Mouse (Mus musculus): ENCODE results near the gene Ap1b1. TPM values are rescaled to one million over a fixed set of nuclear protein-coding genes. Genes with fewer than 3 reads are reported as not detected.

Gene Ap1b1
- polyA plus RNA-seq, 1 experiment from 2014 or later = 77.1 TPM

- Histone ChIP-seq H3K9ac (peak overlapping the region; percentile 90), H3K4me3 (replicated peaks) (peak overlapping the region; percentile 82), H3K27ac (peak overlapping the region; percentile 87), H3K4me2 (peak overlapping the region; percentile 91), H3K4me1 (replicated peaks) (peaks cover 85% of the 10 kb centered on the region), H3K27me3 (no peaks in the 10 kb centered on the region), H3K9me3 (replicated peaks) (no peaks in the 10 kb centered on the region), H3K36me3 (peaks cover 34% of the 10 kb centered on the region)
- ATAC-seq (ENCODE audit: low read depth) (no peak), DNase-seq (no peak)
- 39% methylated on average over 11 of the region's 11 CpGs for WGBS (ENCODE audit: insufficient replicate concordance)
These were observed 846 bp downstream of the Ap1b1 start for GRCm38 (mm10) chr11:4987487-4987852.

GRCm38 (mm10) chr11:4989187-4989586 lies 2.6 kb downstream of the Ap1b1 start:
- Histone ChIP-seq H3K9me3 (replicated peaks) (no peaks in the 10 kb centered on the region), H3K27me3 (no peaks in the 10 kb centered on the region), H3K36me3 (peaks cover 41% of the 10 kb centered on the region), H3K27ac (peak overlapping the region; percentile 87), H3K9ac (peak overlapping the region; percentile 90; the same call in 1 of the 2 replicates), H3K4me1 (replicated peaks) (peaks cover 81% of the 10 kb centered on the region), H3K4me3 (replicated peaks) (0 out of 2 replicates have a peak overlapping the region, but pooled peaks have one; percentile 82), H3K4me2 (peak overlapping the region; percentile 91)
- DNase-seq (no peak), ATAC-seq (ENCODE audit: low read depth) (no peak)
- WGBS (ENCODE audit: insufficient replicate concordance) = 31% methylated on average over 3 of the region's 3 CpGs

GRCm38 (mm10) chr11:4992471-4992870 lies 5.8 kb downstream of the Ap1b1 start:
- ATAC-seq (ENCODE audit: low read depth) (no peak), DNase-seq (no peak)
- H3K36me3 ChIP-seq = peaks cover 63% of the 10 kb centered on the region
- H3K27ac ChIP-seq = no peak overlapping the region
- peaks cover 70% of the 10 kb centered on the region for H3K4me1 ChIP-seq (replicated peaks)
- H3K9ac ChIP-seq = no peak overlapping the region
- H3K27me3 ChIP-seq = no peaks in the 10 kb centered on the region
- no peak overlapping the region for H3K4me3 ChIP-seq (replicated peaks)
- WGBS (ENCODE audit: insufficient replicate concordance) = 85% methylated on average over 2 of the region's 2 CpGs
- H3K9me3 ChIP-seq (replicated peaks) = no peaks in the 10 kb centered on the region
- no peak overlapping the region for H3K4me2 ChIP-seq

GRCm38 (mm10) chr11:4995676-4996075 lies 9.1 kb downstream of the Ap1b1 start:
- no peak overlapping the region for H3K4me3 ChIP-seq (replicated peaks)
- H3K27me3 ChIP-seq = no peaks in the 10 kb centered on the region
- H3K27ac ChIP-seq = no peak overlapping the region
- no peak for DNase-seq
- no peak overlapping the region for H3K4me2 ChIP-seq
- H3K4me1 ChIP-seq (replicated peaks) = peaks cover 67% of the 10 kb centered on the region
- no peak for ATAC-seq (ENCODE audit: low read depth)
- peaks cover 68% of the 10 kb centered on the region for H3K36me3 ChIP-seq
- no peaks in the 10 kb centered on the region for H3K9me3 ChIP-seq (replicated peaks)
- no peak overlapping the region for H3K9ac ChIP-seq
- 92% methylated on average over 3 of the region's 3 CpGs for WGBS (ENCODE audit: insufficient replicate concordance)

GRCm38 (mm10) chr11:4996621-4997199 lies 10.1 kb downstream of the Ap1b1 start:
- WGBS (ENCODE audit: insufficient replicate concordance) = 85% methylated on average over 5 of the region's 5 CpGs
- ATAC-seq (ENCODE audit: low read depth) = no peak

GRCm38 (mm10) chr11:4998352-4998751 lies 11.7 kb downstream of the Ap1b1 start:
- 64% methylated on average over 3 of the region's 3 CpGs for WGBS (ENCODE audit: insufficient replicate concordance)
- no peaks in the 10 kb centered on the region for H3K27me3 ChIP-seq
- DNase-seq = no peak
- H3K9me3 ChIP-seq (replicated peaks) = no peaks in the 10 kb centered on the region
- H3K9ac ChIP-seq = peak overlapping the region; percentile 30
- no peak overlapping the region for H3K4me3 ChIP-seq (replicated peaks)
- peaks cover 73% of the 10 kb centered on the region for H3K36me3 ChIP-seq
- peaks cover 75% of the 10 kb centered on the region for H3K4me1 ChIP-seq (replicated peaks)
- peak; percentile 45 for ATAC-seq (ENCODE audit: low read depth)
- H3K4me2 ChIP-seq = peak overlapping the region; percentile 20; the same call in 1 of the 2 replicates
- peak overlapping the region; percentile 55 for H3K27ac ChIP-seq

More at GRCm38 (mm10) chr11:4996621-4997199, 10.1 kb downstream of the Ap1b1 start:
- DNase-seq = no peak
- Histone ChIP-seq H3K27ac (no peak overlapping the region), H3K4me3 (replicated peaks) (no peak overlapping the region), H3K9ac (no peak overlapping the region), H3K27me3 (no peaks in the 10 kb centered on the region), H3K36me3 (peaks cover 71% of the 10 kb centered on the region), H3K4me2 (no peak overlapping the region), H3K9me3 (replicated peaks) (no peaks in the 10 kb centered on the region), H3K4me1 (replicated peaks) (peaks cover 68% of the 10 kb centered on the region)

- no peaks in the 10 kb centered on the region for H3K27me3 ChIP-seq
- H3K9ac ChIP-seq = peak overlapping the region; percentile 30
- ATAC-seq (ENCODE audit: low read depth) (no peak), DNase-seq (no peak)
- peaks cover 78% of the 10 kb centered on the region for H3K4me1 ChIP-seq (replicated peaks)
- WGBS (ENCODE audit: insufficient replicate concordance) = 78% methylated on average over 1 of the region's 1 CpGs
- peak overlapping the region; percentile 20; the same call in 1 of the 2 replicates for H3K4me2 ChIP-seq
- peaks cover 75% of the 10 kb centered on the region for H3K36me3 ChIP-seq
- H3K9me3 ChIP-seq (replicated peaks) = no peaks in the 10 kb centered on the region
- no peak overlapping the region for H3K4me3 ChIP-seq (replicated peaks)
- H3K27ac ChIP-seq = peak overlapping the region; percentile 55; the same call in 1 of the 2 replicates
These were observed 12.1 kb downstream of the Ap1b1 start for GRCm38 (mm10) chr11:4998762-4999161.

GRCm38 (mm10) chr11:5000241-5000640 lies 13.6 kb downstream of the Ap1b1 start:
- ATAC-seq (ENCODE audit: low read depth) (no peak), DNase-seq (no peak)
- peaks cover 66% of the 10 kb centered on the region for H3K36me3 ChIP-seq
- H3K4me1 ChIP-seq (replicated peaks) = peaks cover 84% of the 10 kb centered on the region
- no peak overlapping the region for H3K4me3 ChIP-seq (replicated peaks)
- no peak overlapping the region for H3K9ac ChIP-seq
- no peaks in the 10 kb centered on the region for H3K9me3 ChIP-seq (replicated peaks)
- no peak overlapping the region for H3K4me2 ChIP-seq
- H3K27me3 ChIP-seq = no peaks in the 10 kb centered on the region
- peak overlapping the region; percentile 34; the same call in 1 of the 2 replicates for H3K27ac ChIP-seq
- WGBS (ENCODE audit: insufficient replicate concordance) = 61% methylated on average over 1 of the region's 1 CpGs

GRCm38 (mm10) chr11:5002826-5003225 lies 16.2 kb downstream of the Ap1b1 start:
- Histone ChIP-seq H3K27me3 (no peaks in the 10 kb centered on the region), H3K4me2 (peak overlapping the region; percentile 51), H3K36me3 (peaks cover 55% of the 10 kb centered on the region), H3K4me1 (replicated peaks) (peaks cover 95% of the 10 kb centered on the region), H3K9ac (peak overlapping the region; percentile 64), H3K9me3 (replicated peaks) (no peaks in the 10 kb centered on the region), H3K27ac (peak overlapping the region; percentile 94), H3K4me3 (replicated peaks) (no peak overlapping the region)
- ATAC-seq (ENCODE audit: low read depth) = peak; percentile 90
- DNase-seq = peak; percentile 66
- 25% methylated on average over 4 of the region's 4 CpGs for WGBS (ENCODE audit: insufficient replicate concordance)

GRCm38 (mm10) chr11:5005528-5005927 lies 18.9 kb downstream of the Ap1b1 start:
- Histone ChIP-seq H3K27ac (peak overlapping the region; percentile 89), H3K4me3 (replicated peaks) (no peak overlapping the region), H3K27me3 (no peaks in the 10 kb centered on the region), H3K9ac (peak overlapping the region; percentile 60), H3K36me3 (peaks cover 30% of the 10 kb centered on the region), H3K4me2 (0 out of 2 replicates have a peak overlapping the region, but pooled peaks have one; percentile 5), H3K9me3 (replicated peaks) (no peaks in the 10 kb centered on the region), H3K4me1 (replicated peaks) (peaks cover 96% of the 10 kb centered on the region)
- WGBS (ENCODE audit: insufficient replicate concordance) = 91% methylated on average over 2 of the region's 2 CpGs
- DNase-seq = no peak
- ATAC-seq (ENCODE audit: low read depth) = no peak

- peak overlapping the region; percentile 96 for H3K27ac ChIP-seq
- no peaks in the 10 kb centered on the region for H3K27me3 ChIP-seq
- WGBS (ENCODE audit: insufficient replicate concordance) = 79% methylated on average over 1 of the region's 1 CpGs
- no peak overlapping the region for H3K4me3 ChIP-seq (replicated peaks)
- H3K4me1 ChIP-seq (replicated peaks) = peaks cover 95% of the 10 kb centered on the region
- no peak for ATAC-seq (ENCODE audit: low read depth)
- peaks cover 27% of the 10 kb centered on the region for H3K36me3 ChIP-seq
- H3K9me3 ChIP-seq (replicated peaks) = no peaks in the 10 kb centered on the region
- no peak for DNase-seq
- no peak overlapping the region for H3K4me2 ChIP-seq
- peak overlapping the region; percentile 22; the same call in 1 of the 2 replicates for H3K9ac ChIP-seq
These were observed 20.6 kb downstream of the Ap1b1 start for GRCm38 (mm10) chr11:5007186-5007585.

GRCm38 (mm10) chr11:5008867-5009266 lies 22.2 kb downstream of the Ap1b1 start:
- Histone ChIP-seq H3K4me2 (peak overlapping the region; percentile 67), H3K4me1 (replicated peaks) (peaks cover 81% of the 10 kb centered on the region), H3K27me3 (no peaks in the 10 kb centered on the region), H3K36me3 (peaks cover 32% of the 10 kb centered on the region), H3K9ac (peak overlapping the region; percentile 70), H3K4me3 (replicated peaks) (peak overlapping the region; percentile 10; the same call in 1 of the 2 replicates), H3K27ac (peak overlapping the region; percentile 96), H3K9me3 (replicated peaks) (no peaks in the 10 kb centered on the region)
- ATAC-seq (ENCODE audit: low read depth) (peak; percentile 76), DNase-seq (peak; percentile 21)
- 19% methylated on average over 3 of the region's 3 CpGs for WGBS (ENCODE audit: insufficient replicate concordance)

Data from liver, embryonic 13.5 days (tissue).